Mouse (Mus musculus): ENCODE results near the gene Mis18a.

The Mis18a gene

DNA sequence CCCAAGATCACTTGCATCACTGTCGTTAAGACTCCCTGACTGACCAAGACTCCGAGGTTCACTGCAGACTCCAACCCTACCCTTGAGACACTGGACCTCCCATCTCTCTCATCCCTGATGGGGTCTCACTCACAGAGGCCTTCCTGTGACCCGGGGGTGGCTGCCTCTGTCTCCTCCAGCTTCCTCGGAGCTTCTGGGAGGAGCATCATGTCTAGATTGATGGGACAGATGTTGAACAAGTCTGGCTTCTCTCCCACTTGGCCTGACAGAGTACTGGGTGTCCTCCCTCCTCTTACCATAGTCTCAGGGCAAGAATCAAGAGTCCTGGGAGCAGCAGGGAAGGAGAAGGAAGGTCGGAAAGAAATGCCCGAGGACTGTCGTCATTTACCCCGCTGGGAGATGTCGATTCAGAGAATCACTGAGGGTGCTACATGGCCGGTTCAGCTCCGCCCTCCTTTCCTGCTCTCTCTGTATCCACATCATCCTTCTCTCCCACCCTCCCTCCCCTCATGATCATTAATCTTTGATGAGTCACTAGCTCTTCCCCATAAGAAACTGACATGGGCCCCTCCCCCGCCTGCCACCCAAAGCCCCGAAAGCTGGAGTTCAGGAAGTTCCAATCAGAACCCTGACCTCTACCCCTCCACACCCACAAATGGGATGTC, 22.9 kb downstream of the Mis18a start:
- DNase-seq (ENCODE audit: low read depth, low spot score), result no peak

GRCm38 (mm10) chr16:90703646-90704045, 23.6 kb downstream of the Mis18a start:
- DNase-seq (ENCODE audit: low read depth, low spot score), result no peak

- DNase-seq (ENCODE audit: low read depth, low spot score), result no peak
Measured at GRCm38 (mm10) chr16:90701541-90701940, 25.7 kb downstream of the Mis18a start.

DNA sequence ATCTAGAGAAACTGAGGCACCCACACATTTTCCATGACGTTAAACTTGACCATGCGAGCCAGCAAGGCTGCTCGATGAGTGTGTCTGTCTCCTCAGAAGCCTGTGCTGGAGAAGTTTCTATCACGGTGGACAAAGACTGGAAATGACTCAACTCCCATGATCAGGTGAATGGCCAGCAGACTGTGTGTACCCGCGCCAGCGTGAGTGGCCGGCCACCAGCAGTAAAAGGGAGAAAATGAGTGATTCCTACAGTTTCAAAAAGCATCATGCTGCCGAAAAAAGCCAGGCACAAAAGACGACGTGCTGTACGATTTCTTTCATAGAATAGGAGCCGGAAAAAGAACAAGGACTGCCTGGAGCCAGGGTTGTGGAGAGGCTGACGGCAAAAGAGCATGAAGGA, 27.8 kb downstream of the Mis18a start:
- no peak for DNase-seq (ENCODE audit: low read depth, low spot score)

DNA sequence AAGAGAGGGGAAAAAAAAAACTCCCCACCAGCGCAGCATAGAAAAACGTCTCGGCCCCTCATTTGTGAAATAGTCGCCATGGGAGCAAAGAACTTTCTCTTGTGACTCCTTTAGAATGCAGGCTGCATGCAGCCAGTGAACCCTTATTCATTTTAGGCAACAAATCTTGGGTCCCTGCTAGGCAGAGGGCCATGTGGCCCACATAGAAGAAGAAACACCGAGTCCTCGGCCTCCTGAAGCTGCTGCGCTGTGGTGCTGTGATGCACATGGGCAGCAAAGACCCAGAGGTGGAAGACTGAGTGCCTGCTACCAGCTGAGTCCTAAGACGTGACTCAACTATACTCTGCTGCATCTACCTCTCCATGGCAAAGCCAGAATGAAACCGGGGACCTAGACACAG, 30.9 kb downstream of the Mis18a start:
- no peak for DNase-seq (ENCODE audit: low read depth, low spot score)

- DNase-seq (ENCODE audit: low read depth, low spot score), result no peak
Measured at GRCm38 (mm10) chr16:90695121-90695520, 32.1 kb downstream of the Mis18a start.

DNA sequence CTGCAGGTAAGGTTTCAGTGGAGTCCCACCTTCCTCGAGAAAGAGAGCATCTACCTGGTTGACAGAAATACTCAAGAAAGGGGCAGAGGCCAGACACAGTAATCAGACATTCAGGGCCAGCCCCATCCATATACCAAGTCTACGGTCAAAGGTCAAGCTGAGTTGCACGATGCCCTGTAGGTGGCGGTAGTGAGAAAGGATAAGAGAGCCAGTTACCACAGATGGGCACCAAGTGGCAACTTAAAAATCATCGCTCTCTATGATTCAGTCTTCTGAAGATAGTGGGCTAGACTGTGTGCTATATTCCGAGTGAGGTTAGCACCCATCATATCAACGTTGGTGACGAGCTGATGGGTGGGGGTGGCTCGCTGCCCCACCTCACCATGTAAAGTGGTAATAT, 32.5 kb downstream of the Mis18a start:
- no peak for DNase-seq (ENCODE audit: low read depth, low spot score)

DNA sequence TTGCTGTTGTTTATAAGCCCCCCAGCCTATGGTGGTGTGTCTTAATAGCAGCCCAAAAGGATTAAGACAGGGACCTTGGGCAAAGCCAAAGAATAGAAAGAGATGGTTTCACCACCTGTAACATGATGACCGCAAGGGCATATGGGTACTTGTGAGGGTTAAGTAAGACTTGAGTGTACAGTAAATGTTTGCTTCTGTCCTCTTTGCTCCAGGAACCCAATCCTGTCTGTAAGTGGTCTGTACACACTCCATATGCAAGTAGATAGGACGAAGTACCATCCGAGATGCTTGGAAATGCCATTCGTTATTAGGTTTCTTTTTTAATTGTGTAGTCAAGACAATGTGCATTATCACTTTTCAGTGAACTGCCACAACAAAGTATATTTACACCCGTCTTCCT, 33.6 kb downstream of the Mis18a start:
- DNase-seq (ENCODE audit: low read depth, low spot score), result no peak

- no peak for DNase-seq (ENCODE audit: low read depth, low spot score)
Measured at GRCm38 (mm10) chr16:90692704-90693385, 34.4 kb downstream of the Mis18a start.

DNA sequence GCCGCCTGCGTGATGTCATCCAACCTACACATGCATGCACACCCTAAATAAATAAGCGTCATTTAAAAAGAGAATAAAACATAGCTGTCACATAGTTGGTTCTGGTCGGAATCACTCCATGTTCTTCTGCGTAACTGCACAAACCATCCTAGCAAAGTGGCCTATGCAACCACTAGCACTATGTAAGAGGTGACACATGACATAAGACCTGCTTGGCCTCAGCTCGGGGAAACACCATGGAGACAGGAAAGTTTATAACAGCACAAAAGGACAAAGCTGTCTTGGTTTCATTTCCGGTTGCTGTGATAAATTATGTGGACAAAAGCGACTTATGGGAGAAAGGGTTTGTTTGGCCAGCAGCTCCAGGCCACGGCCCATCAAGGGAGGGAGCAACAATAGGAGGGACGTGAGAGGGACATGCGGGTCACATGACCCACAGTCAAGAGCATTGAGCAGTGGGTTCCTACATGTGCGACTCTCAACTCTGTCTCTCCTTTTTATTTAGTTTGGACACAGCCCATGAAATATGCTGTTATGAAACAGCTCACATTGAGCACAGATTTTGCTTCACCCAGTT, 39.4 kb downstream of the Mis18a start:
- no peak for DNase-seq (ENCODE audit: low read depth, low spot score)

- DNase-seq (ENCODE audit: low read depth, low spot score), result no peak
Measured at GRCm38 (mm10) chr16:90687011-90687410, 40.2 kb downstream of the Mis18a start.

DNA sequence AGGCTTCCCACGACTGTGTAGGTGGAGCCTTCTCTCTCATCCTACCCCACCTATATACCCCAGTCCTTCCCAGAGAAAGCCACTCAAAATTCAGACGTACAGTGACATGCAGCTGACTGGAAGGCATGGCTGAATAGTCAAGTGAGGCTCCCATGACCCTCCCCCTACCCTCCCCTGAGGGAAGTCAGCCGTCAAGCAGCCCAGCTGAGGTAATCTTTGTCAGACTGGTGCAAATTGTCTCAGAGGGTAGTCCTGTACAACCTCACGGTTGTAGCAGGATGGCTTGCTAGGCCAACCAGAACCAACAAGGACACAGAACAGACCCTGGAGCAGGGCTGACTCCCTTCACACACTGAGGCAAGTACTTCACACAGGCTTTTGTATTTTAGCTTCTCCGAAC, 43.1 kb downstream of the Mis18a start:
- no peak for DNase-seq (ENCODE audit: low read depth, low spot score)

GRCm38 (mm10) chr16:90679984-90680383, 47.2 kb downstream of the Mis18a start:
- DNase-seq (ENCODE audit: low read depth, low spot score), result no peak

- no peak for DNase-seq (ENCODE audit: low read depth, low spot score)
Measured at GRCm38 (mm10) chr16:90678820-90679219, 48.4 kb downstream of the Mis18a start.

DNA sequence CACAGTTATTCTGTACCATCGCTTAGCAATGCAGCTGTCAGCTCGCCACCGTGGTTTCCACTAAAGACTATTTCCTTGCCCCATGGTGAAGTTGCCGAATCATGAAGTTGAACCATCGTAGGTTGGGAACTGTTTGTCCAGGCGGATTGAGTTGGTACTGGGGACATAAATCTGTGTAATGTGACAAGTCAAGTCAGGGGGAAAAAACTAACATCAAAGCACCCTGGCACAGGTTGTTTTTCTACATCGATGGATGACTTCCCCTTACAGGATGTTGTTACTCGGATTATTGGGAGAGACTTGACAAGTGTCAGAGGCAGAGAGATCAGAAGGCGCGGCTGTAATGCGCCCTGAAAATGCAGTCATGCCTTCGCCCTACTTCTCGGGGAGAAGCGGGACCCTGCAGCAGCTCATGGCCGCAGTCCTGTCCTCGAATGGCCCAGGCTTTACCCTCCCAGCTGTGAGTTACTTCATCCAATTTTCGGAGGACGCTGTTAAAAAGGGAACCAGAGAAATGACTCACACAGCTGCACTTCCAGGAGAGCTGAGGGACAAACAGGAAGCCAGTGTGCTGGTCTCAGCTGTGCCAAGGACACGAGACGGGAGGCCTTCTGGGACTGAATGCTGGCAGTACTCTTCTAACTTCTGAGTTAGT, 50.2 kb downstream of the Mis18a start:
- no peak for DNase-seq (ENCODE audit: low read depth, low spot score)

- no peak for DNase-seq (ENCODE audit: low read depth, low spot score)
Measured at GRCm38 (mm10) chr16:90674651-90675050, 52.6 kb downstream of the Mis18a start.

DNA sequence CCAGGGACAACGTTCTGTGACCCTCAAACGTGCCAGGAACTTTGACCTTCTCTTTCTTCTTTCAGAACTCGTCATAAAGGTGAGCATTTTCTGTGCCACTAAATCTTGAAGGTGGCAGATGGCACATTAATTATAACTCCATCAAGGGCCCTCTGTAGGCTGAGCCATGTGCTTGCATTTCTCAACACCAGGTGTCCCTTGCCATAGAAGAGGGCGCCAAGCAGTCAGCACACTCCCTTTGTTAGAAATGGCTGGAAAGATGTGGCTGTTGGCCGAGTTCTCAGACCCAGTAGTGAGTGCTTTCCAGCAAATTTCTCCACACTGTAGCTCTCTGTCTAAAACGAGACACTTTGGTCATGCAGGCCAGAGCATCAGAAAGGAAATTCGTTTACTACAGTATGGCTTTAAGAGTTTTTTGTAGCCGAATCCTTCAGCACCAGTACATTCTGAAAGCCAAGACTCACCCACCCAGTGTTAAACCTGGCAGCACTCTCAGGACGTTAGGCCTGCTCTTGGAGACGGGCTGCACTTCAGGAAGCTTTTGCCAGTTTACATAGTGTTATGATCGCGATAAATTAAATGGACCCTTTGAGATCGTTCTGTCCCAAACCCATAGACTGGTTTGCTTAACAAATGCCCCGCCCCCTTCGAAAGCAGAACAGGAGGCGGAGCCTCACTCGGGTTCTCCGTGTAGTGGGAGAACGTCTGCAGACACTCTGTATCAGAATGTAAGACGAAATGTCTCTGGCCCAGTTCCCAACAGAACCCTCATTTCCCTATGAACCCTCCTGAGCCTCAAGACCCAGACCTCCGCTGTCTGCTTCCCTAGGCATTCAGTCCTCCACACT, 53.5 kb downstream of the Mis18a start:
- no peak for DNase-seq (ENCODE audit: low read depth, low spot score)

Data from telencephalon, adult 2 months (tissue).